28 mouse cellular contexts compared by ENCODE assay signal in genomic region chr16:74723217-74723616, GRCm38 (mm10).
"Had no signal": no experiment of that assay in that cellular context is flagged by ENCODE, and none has a peak within 500 bp of the region (broad histone marks: within the 10 kb centered on the region; RNA-seq: fewer than 3 reads in every experiment).

No protein-coding gene starts in this region.

- H3K36me3 ChIP-seq: embryonic facial prominence, embryonic 10.5 days; embryonic facial prominence, embryonic 12.5 days; embryonic facial prominence, embryonic 13.5 days; embryonic facial prominence, embryonic 15.5 days; forebrain, embryonic 10.5 days; forebrain, embryonic 12.5 days; forebrain, embryonic 15.5 days had no signal

- DNase-seq: cerebellum, adult 18-20 months; cerebellum, adult 2 months; cerebellum, adult 8-10 months; cerebellum, adult 9-10 months; cerebellum, adult 9-11 months; cerebellum, postnatal 10 days; cerebellum, postnatal 14 days; cerebellum, postnatal 25 days; cerebellum, postnatal 36 days; embryo, embryonic 11 days; forebrain, postnatal 0 days; gastrocnemius, adult 2 months; gastrocnemius, postnatal 10 days; gastrocnemius, postnatal 14 days; gastrocnemius, postnatal 25 days; gastrocnemius, postnatal 36 days; heart, adult 11 months had no signal

- H3K4me1 ChIP-seq: embryonic facial prominence, embryonic 15.5 days; forebrain, embryonic 12.5 days; forebrain, embryonic 13.5 days; forebrain, embryonic 15.5 days had no signal

- H3K9ac ChIP-seq: embryonic facial prominence, embryonic 12.5 days; embryonic facial prominence, embryonic 13.5 days; embryonic facial prominence, embryonic 15.5 days; forebrain, embryonic 12.5 days; forebrain, embryonic 13.5 days; forebrain, embryonic 15.5 days; forebrain, postnatal 0 days had no signal

- H3K4me3 ChIP-seq: embryonic facial prominence, embryonic 10.5 days; embryonic facial prominence, embryonic 12.5 days; embryonic facial prominence, embryonic 13.5 days; embryonic facial prominence, embryonic 15.5 days; erythroblast, embryonic 14.5 days; forebrain, embryonic 10.5 days; forebrain, embryonic 12.5 days; forebrain, embryonic 13.5 days; forebrain, embryonic 15.5 days; gastrocnemius, adult 2 months had no signal

- H3K4me2 ChIP-seq: embryonic facial prominence, embryonic 12.5 days; embryonic facial prominence, embryonic 13.5 days; embryonic facial prominence, embryonic 15.5 days; forebrain, embryonic 12.5 days; forebrain, embryonic 13.5 days; forebrain, embryonic 15.5 days had no signal

- H3K27me3 ChIP-seq: embryonic facial prominence, embryonic 12.5 days; embryonic facial prominence, embryonic 13.5 days; embryonic facial prominence, embryonic 15.5 days; forebrain, embryonic 12.5 days; forebrain, embryonic 13.5 days; forebrain, embryonic 15.5 days had no signal

- ATAC-seq: forebrain, embryonic 13.5 days; forebrain, embryonic 14.5 days; forebrain, embryonic 15.5 days; forebrain, embryonic 16.5 days; forebrain, postnatal 0 days had no signal

- H3K27ac ChIP-seq: embryonic facial prominence, embryonic 10.5 days; embryonic facial prominence, embryonic 12.5 days; embryonic facial prominence, embryonic 13.5 days; embryonic facial prominence, embryonic 15.5 days; forebrain, embryonic 10.5 days; forebrain, embryonic 12.5 days; forebrain, embryonic 13.5 days; forebrain, embryonic 15.5 days; gastrocnemius, adult 2 months had no signal

- H3K9me3 ChIP-seq: embryonic facial prominence, embryonic 10.5 days; embryonic facial prominence, embryonic 12.5 days; embryonic facial prominence, embryonic 13.5 days; embryonic facial prominence, embryonic 15.5 days; forebrain, embryonic 10.5 days; forebrain, embryonic 12.5 days; forebrain, embryonic 13.5 days; forebrain, embryonic 15.5 days had no signal
